Mouse (Mus musculus) adrenal gland, postnatal 36 days (tissue): ENCODE results near the gene Rgl1. TPM values are rescaled to one million over a fixed set of nuclear protein-coding genes. Genes with fewer than 3 reads are reported as not detected.

Source experiments
- DNase-seq, 2 experiments: peaks; one replicate each; pipeline ENCODE4 v3.0.0; 2021; ENCODE audit warnings: mixed read lengths in 1 of 2
- long read RNA-seq, 2 experiments: library from polyadenylated mRNA; stranded (forward); transcript quantifications; one replicate each; pipeline ENCODE4 v2.0.0; 2021; ENCODE audit warnings: borderline sequencing depth in 2 of 2
- total RNA-seq, 2 experiments: library from RNA; stranded (reverse); gene quantifications; 2 replicates each; pipeline ENCODE4 v1.2.3; 2021

The Rgl1 gene
- total RNA-seq = 10 to 100 TPM; 27.6 to 37.2 TPM
- long read RNA-seq, experiment 1, full-length matches to known transcripts = 3 of 6 reads
- long read RNA-seq, experiment 1, partial matches to known transcripts = 1 of 6 reads
- long read RNA-seq, experiment 1, other reads (novel, unspliced or antisense) = 2 of 6 reads
- long read RNA-seq, experiment 2, full-length matches to known transcripts = 5 of 9 reads
- long read RNA-seq, experiment 2, partial matches to known transcripts = 3 of 9 reads
- long read RNA-seq, experiment 2, other reads (novel, unspliced or antisense) = 1 of 9 reads

DNA sequence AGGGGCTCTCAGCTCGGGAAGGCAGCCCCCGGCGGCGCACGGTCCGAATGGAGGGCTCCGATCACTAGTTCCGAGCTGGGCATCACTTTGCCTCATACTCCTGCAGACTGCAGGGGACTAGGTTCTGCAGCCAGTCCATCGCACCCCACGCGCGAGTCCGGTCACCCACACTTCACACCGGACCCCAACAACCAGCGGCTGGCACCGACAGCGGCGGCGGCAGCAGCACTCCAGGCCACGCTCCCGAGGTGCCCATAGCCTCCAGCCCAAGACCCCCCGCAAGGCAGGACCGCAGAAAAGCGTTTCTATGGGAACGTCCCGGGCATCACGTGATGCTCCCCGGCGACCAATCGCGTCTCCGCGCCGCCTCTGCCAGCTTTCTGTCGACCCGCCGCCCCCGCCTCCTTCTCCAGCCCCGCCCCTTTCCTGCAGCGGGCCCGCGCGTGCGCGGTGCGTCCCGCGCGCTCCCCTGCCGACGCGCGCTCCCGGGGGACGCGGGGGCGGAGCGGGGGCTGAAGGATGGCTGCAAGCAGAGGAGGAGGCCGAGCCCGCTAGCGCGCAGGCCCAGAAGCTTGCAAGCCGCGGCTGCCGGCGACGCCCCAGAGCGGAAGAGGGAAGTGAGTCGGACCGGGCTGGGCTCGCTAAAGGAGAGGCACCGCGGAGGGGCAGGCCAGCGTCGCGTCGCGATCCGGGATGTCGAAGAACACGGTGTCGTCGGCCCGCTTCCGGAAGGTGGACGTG lies at the start of gene Rgl1, which contains the start of gene Arpc5:
TSS of gene Rgl1 (minus strand) at position 320 of the 741 bp plus-strand sequence.
TSS of gene Arpc5 (plus strand) at position 511 of the 741 bp plus-strand sequence.
- DNase-seq = peak; percentile 98 to 99

DNA sequence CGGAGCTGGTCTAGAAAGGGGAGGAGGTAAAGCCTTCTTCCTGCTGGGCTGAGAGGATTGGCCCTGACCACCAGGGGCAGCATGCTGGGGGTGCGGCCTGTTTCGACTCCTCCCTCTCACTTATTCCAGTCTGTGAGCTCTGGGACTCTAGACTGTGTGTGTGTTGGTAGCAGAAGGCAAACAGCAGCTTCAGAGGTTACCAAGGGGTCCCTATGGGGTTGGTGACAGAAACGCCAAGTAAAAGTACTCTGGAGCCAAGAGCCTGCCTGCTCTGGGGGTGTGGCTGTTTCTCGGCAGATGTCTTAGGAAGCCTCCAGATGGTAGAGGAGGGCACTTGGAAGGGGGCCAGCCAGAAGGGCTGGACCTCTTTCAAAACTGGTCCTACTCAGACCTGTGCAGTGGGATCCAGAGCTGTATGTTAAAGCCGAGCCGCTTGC lies 49.1 kb upstream of the Rgl1 start:
- peak; percentile 31 to 50 for DNase-seq

DNA sequence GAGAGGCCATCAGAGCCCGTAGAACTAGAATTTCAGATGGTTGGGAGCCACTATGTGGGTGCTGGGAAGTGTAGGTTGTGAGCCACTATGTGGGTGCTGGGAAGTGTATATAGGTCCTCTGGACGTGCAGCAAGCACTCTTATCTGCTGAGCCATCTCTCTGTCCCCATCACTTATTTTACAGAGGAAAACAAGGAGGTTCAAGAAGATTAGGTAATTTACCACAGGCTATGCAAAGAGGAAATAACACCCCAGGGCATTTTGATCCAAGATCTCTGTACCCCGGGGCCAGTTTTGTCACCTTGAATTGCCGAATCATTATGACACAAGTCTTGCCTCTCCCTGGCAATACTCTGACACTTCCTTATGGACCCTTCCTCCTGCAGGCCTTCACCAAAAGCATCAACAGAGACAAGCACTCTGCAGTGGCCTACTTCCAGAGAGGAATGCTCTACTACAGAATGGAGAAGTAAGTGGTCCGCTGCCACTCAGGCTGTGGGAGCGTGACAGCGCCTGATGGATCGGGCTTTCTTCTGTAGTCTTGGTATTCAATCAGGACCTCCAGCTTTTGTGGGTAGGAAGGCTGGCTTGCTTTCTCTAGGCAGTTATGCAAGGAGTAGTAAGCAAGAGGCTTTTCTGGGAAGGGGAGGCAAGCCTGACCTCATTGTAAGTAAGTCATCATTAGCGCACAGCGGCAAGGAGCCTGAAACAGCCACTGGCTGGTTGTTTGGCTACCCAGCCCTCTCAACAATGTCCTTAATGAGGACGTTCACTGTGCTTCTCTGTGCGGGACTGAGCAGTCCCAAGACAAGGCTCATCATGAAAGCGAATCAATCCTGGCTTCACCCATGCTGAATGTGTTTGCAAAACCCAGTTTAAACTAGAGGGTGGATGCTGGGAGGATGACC lies 44.6 kb upstream of the Rgl1 start:
- no peak for DNase-seq

DNA sequence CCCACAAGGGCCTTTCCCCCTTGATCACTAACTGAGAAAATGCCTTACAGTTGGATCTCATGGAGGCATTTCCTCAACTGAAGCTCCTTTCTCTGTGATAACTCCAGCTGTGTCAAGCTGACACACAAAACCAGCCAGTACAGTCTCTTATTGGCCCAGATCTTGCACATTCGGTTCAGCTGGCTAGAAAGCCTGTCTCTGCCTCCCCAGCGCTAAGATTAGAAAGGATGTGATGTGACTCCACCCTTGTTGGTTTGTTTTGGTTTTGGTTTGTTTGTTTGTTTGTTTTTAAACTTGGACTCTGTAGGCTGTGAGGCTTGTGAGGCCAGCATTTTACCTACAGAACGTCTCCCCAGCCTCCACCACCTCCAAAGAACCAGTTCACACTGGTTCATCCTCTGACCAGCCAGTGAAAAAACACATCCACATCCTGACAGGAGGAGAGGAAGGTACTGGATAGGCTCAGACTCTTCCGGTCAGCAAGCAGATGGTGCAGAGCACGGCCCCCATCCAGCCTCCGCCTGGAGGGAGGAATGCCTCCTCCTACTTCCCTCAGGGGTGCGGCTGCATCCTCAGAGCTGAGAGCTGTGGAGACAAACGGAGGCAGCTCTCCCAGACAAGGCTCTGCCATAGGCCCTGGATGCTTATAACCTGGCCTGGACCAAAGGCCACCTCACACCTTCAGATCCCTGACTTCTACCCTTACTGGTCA lies 43.5 kb upstream of the Rgl1 start:
- peak; percentile 24 to 46 for DNase-seq

DNA sequence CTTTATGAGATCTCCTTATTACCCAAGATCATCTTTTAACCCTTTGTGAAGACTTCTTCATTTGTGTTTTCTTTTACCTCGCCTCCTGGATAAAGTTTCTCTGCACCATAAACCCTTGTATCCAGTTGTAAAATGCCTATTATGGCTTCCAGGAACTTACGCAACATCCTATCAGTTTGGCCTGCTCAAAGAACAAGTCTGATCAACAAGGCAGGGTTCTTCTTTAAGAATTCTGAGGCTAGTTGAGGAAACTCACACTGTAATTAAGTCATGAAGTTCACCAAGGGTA lies 42.2 kb upstream of the Rgl1 start:
- DNase-seq = no peak

DNA sequence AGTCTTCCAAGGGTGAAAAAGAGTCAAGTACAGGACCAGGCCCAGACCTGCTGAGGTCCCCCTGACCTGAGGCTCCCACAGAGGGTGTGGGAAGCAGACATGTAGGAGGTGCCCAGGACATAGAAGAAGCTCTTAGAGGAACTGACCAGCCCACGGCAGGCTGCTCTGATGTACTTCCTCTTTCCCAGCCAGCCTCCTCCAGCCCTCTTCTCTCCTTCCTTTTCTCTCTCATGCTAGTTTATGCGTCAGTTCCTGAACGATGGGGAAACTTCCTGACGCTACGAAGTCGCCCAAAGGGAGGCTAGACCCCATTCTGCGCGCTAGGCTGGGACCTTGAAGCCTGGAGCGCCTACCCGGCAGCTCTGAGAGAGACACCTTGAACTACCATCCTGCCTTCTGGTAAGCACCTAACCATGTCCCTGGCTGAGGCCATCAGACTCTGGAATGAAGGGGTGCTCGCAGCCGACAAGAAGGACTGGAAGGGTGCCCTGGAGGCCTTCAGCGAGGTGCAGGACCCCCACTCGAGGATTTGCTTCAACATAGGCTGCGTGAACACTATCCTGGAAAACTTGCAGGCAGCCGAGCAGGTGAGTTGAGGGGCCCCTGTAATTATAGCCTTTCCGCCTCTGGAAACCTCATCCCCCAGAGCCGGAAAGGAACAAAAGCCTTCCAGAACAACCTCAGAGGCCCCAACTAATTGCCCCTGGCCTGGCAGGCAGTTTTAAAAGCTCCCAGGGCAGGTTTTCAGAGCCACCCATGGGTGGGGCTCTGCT lies 41.7 kb upstream of the Rgl1 start:
- no peak for DNase-seq

DNA sequence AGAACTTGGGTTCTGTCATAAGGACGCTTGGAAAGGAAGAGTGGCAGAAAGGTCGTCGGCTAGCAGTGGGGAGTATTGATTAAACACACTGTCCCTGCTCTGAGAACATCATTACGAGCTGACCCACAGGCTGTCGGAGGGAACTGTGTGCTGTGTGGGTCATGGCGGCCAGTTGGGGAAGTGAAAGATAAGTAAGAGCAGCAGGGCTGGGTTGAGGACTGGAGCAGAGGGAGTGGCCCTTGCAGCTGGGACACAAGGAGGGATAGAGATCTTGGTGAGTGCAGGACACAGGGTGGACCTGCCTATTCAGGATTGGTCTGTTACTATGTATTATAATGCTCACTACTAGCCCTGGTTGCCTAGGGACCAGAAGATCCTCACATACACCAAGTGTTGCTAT lies 38.8 kb upstream of the Rgl1 start:
- DNase-seq = no peak

DNA sequence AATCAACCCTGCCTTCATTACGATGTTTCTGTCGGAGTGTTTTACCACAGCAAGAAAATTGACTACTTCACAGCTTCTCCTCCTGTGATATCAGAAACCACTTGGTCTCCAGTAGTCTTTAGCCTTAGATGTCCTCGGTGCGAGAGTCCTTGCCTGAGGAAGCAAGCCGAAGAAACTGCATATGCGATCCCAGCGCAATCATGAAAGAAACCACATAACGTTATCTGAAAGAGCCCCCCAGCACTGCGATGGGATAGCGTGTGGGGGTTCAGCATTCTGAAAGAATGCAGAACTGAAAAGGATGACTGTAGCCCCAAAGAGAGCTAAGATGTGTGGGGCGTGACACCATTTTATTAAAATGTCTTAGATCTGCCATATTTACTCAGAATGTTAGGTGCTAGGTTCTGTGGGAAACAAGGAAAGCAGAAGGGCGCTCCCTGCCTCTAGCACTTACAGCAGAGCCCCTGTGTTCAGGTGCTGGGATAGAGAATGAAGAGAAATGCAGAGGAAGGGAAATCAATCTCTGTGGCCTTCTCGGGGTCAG lies 34.6 kb upstream of the Rgl1 start:
- DNase-seq = no peak

DNA sequence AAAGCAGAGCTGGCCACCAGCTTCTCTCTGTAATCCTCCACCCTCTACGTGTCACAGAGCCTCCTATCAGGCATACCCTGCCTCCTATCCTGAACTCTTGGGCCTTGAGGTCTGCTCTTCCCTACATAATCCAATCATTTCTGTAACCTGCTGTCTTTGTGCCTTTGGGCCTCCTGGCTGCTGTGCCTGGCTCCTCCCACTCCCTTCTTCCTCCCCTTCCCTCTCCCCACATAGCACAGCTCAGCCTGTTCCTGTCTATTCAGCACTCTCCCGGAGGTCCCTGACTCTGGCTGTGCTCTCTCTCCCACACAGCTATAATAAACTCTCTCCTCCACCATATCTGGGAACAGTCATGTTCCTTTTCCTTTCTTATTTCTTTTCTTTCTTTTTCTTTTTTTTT lies 33.7 kb upstream of the Rgl1 start, which contains the start of gene Ncf2:
TSS of gene Ncf2 (plus strand) at position 298 of the 400 bp plus-strand sequence.
- DNase-seq = peak in 1 of 2 experiments; percentile 31

DNA sequence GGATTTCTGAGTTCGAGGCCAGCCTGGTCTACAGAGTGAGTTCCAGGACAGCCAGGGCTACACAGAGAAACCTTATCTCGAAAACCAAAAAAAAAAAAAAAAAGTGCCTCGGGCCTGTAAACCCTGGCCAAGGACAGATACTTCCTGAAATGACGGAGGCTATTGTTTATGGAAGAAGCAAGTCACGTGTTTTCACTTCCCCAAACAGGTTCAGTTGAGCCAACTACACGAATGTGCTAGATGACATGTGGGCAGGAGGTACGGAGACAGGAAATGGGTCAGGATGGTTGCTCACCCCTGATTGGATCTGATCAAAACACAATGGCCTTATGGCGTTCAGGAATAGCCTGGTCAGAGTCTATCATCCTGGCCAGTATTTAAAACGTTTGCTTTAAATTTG lies 32.0 kb upstream of the Rgl1 start:
- no peak for DNase-seq

DNA sequence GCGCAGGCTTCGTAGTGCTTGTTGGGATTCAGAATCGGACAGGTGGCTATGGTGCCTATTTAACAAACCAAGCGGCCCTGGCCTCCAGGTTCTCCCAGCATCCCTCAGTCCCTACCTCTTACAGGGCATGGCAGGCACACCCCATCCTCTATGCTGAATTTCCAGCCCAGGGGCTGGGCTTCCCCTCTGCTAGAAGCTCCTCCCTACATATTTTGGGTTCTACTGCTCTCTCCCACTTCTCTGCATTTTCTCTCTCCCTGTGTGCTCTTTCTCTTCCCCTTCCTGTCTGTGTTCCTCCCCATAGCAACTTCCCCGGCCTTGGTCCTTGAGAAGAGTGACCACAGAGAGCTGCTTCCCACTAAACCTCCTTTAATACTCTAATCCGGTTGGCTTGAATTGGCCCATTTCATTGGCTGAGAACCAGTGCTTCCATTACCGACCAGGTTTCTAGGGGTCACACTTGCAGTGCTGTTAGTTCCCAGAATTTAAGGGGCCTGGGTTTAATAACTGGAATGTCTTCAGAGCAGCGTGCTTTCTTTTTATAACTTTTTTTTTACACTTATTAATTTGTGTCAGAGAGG lies 30.6 kb upstream of the Rgl1 start:
- no peak for DNase-seq

DNA sequence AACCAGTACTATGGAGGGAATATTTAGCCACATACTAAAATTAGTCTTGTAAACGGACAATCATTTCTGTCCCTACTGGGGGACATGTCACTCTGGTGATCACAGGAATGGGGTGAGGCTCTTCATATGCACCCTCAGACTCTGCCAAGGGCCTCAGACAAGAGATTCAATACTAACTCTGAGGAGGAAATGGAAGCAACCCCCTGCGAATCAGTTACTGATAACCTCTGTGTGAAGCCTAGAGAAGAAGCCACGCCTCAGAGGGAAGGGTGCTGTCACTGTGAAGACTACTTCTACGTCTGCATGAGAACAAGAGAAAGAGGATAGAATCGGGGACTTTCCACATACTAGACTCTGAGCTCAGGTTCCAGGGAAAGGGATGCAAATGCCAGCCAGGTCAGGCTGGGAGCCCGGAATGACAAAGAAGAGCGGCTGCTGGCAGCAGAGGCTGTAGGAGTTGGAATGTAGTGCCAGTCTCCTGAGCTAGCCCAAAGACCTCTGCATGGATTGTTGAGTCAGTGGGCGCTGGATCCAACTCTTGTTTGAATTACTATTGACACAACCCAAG lies 29.6 kb upstream of the Rgl1 start:
- no peak for DNase-seq

DNA sequence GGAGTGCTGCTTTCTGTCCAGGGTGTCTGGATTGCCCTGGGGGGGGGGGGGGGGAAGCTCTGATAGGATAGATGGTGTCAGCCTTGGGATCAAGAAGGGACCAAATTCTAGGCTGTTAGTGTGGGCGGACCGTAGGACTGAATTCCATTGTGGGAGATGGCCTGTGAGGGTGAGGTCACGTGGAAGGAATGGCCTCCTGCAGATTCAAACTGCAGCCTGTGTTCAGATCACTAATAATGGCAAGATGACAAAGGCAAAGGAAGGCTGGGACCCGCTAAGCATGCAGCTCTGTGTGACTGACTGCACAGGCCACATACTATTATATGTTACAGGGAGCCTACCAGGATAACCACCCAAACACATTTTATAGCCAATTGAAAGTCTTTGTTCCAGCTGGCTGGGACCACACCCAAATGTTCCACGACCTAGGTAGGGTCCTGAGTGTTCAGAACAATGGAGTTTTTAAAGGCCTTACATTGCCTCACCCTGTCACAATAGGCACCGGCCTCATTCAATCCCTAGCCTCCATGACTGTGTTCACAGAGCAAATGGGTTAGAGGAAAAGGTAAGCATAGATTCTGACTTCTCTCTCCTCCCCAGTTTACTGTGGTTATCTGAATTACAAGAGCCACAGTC lies 27.5 kb upstream of the Rgl1 start:
- DNase-seq = no peak

DNA sequence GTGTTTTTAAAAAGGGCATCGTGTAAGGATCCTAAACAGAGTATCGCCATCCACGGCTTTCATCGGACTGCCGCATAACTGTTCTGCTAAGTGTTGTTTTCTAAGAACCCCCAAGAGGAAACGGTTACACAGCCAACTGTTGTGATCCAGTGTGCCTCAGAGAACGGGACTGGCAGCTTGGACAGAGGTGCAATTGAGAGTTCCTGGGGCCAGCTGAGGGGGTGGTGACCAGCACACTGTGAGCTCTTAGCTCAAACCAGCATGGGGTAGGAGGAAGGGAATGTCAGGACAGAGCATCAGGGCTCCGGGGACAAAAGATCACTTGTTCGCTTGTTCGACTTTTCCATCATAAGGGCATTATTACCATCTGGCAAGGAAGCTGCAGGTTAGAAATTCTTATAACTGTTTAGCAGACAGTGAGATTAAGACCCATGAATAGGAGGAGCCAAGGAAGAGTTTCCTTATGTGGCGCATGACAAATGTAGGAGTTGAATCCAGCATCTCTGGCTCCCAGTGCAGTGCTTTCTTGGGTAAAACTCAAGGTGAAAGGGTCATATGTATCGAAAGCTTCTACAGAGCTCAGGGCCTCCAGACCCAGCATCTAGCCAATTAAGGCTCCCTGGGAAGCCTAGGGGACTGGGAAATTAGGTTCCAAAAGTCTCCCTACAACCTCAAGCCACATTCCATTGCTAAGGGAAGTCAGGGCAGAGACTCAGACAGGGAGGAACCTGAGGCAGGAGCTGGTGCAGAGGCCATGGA lies 26.8 kb upstream of the Rgl1 start:
- DNase-seq = no peak

DNA sequence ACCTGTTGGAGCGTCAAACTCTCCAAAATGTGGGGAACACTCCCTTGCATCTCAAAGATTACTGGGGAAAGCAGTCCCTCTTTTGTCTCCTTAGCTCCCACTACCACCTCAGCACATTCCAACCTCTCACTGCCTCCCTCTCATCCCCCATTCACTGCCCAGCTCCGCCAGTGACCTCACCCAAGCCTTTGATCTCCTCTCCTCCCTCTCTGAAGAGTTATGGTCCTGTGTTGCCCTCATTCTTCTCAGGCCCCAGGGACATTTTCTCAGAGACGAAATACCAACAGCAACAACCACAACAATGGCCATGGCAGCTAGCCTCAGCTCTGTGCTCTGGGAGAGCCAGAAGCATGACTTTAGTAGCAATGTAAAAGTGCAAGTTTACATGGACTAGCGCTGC lies 25.1 kb upstream of the Rgl1 start:
- DNase-seq = peak; percentile 48 to 51

DNA sequence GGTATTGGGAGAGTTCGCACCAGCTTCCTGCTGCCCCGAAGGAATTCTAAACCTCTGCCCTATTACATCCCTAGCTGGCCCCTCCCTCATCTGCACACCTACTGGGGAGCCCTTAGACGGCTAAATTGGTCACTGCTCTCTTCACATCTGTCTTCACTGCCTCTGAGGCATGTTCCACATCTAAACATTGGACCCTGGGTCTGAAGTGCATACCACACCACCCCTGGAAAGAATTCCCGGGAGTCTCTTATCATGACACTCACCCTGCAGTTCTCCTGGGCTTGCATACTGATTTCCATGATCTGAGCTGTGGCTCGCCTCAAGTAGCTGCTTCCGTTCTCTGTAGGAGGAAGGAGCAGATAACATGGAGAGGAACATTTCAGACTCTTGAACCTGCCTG lies 24.7 kb upstream of the Rgl1 start:
- no peak for DNase-seq

DNA sequence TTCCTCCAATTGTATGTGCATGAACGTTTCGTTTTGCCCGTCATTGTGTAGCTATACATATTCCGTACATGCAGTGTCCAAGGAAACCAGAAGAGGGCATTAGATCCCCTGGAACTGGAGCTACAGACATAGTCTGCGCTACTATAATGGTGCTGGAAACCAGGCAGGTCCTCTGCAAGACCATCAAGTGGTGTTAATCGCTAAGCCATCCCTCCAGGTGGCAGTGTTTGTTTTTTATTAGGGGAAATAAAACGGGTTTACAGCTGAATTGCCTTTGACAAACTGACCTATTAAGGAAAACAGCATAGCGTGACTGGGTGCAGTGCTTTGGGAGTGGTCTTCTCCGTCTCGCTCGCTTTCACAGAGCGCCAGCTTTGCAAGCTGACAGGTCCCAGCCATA lies 24.1 kb upstream of the Rgl1 start:
- DNase-seq = peak; percentile 40 to 57

DNA sequence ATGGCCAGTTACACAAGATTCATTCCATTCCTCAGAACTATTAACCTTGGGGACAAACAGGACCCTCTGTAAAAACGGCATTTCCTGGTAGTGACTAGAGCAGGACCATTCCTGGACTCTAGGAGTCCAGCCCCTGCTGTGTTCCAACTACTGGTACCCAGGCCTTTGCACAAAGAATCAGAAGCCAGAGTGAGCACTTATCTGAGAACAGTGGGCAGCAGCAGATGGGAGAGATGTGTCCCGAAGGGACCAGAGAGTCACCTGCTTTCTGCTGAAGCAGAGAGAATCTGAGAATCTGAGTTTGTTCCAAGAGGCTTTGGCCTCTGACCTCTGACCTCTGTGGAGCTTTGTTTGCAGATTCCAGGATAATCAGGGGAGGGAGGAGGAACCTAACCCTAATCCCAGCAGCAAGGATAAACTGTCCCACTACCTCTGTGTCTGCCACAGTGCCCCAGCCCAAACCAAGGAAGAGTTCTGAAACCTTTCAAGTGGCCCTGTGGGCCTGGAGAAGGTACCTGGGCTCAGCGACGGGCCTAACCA lies 22.0 kb upstream of the Rgl1 start:
- DNase-seq = no peak

DNA sequence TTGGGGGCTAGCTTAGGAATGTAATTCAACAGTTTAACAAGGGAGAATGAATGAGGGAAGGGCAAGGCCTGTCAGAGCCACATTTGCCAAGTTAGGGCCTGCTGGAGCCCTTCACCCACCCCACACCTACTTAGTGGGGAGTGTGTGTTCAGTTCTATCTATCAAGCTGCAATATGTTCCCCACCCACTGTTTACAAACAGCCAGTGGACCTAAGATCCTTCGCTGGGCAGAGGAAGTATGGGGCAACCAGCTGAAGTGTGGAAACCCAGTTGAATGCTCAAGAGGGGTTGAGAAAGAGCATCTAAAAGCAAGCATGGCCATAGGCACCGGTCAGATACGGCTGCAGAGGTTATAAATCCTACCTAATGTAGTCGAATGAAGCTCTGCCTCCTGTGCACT lies 20.8 kb upstream of the Rgl1 start:
- no peak for DNase-seq
